Mouse (Mus musculus) liver, embryonic 14.5 days (tissue): ENCODE data around the gene Plagl2. TPM values are rescaled to one million over a fixed set of nuclear protein-coding genes. Genes with fewer than 3 reads are reported as not detected.

Experiments
- ATAC-seq: fragments of 200-750 bp; cut with Nextera tagmentation; 2 replicates; pipeline ENCODE4 v1.8.0; 2017; ENCODE audit warnings: moderate number of reproducible peaks, mild to moderate bottlenecking, moderate library complexity; ENCODE audit not compliant: insufficient read depth
- DNase-seq, 3 experiments: peaks; one replicate each; pipeline ENCODE4 v3.0.0-alpha.2; 2012 to 2013; ENCODE audit warnings: low read depth in 3 of 3, low spot score in 3 of 3
- H3K27ac ChIP-seq: fragments of 300-500 bp; sonication (generic); 2 replicates; pipeline ENCODE4 v1.5.1; 2014; ENCODE audit warnings: moderate library complexity, mild to moderate bottlenecking, control low read depth, inconsistent platforms
- H3K27me3 ChIP-seq: fragments of 300-500 bp; sonication (generic); 2 replicates; pipeline ENCODE4 v1.6.1; 2014; ENCODE audit warnings: mild to moderate bottlenecking, low read length, moderate library complexity; ENCODE audit not compliant: control insufficient read depth, insufficient read depth
- H3K36me3 ChIP-seq: fragments of 300-500 bp; sonication (generic); replicated peaks from 2 replicates; pipeline ENCODE4 v1.6.1; 2014; ENCODE audit warnings: low read depth; ENCODE audit not compliant: control insufficient read depth, insufficient read depth
- H3K4me1 ChIP-seq, 2 experiments: fragments of 200-500 bp in 1 of 2; fragments of 300-500 bp in 1 of 2; sonication (generic) in 1 of 2; replicated peaks; 2 replicates each; pipeline ENCODE4 v1.6.1; 2012 to 2014; ENCODE audit warnings: antibody characterized with exemption in 1 of 2, inconsistent platforms in 1 of 2, low read length in 1 of 2; ENCODE audit not compliant: control insufficient read depth in 2 of 2, insufficient read depth in 2 of 2
- H3K4me2 ChIP-seq: fragments of 300-500 bp; sonication (generic); 2 replicates; pipeline ENCODE4 v1.6.1; 2014; ENCODE audit warnings: low read depth, mild to moderate bottlenecking, control low read depth, moderate library complexity
- H3K4me3 ChIP-seq, 2 experiments: fragments of 200-500 bp in 1 of 2; fragments of 300-500 bp in 1 of 2; sonication (generic) in 1 of 2; 2 replicates each; pipeline ENCODE4 v1.5.1; 2012 to 2014; ENCODE audit warnings: low read depth in 2 of 2, low read length in 2 of 2, mild to moderate bottlenecking in 2 of 2, control low read depth in 1 of 2, inconsistent platforms in 1 of 2, moderate library complexity in 1 of 2; ENCODE audit not compliant: insufficient read depth in 1 of 2
- H3K9ac ChIP-seq: fragments of 300-500 bp; sonication (generic); replicated peaks from 2 replicates; pipeline ENCODE4 v1.6.1; 2014; ENCODE audit warnings: mild to moderate bottlenecking, control low read depth, moderate library complexity
- H3K9me3 ChIP-seq: fragments of 300-500 bp; sonication (generic); 2 replicates; pipeline ENCODE4 v1.6.1; 2016; ENCODE audit warnings: low read length, mixed read lengths; ENCODE audit not compliant: control insufficient read depth
- CTCF ChIP-seq: IDR thresholded peaks from 2 replicates; pipeline ENCODE4 v1.5.1; 2016; ENCODE audit warnings: antibody characterized with exemption, low read depth, control low read depth
- EP300 ChIP-seq: IDR thresholded peaks from 2 replicates; pipeline ENCODE4 v1.6.1; 2016; ENCODE audit warnings: antibody characterized with exemption, low read depth
- WGBS: fragments of 180-500 bp; shearing (Covaris S2); extraction: QIAGEN DNeasy Blood & Tissue Kit; methylation state at CpG from one replicate; pipeline ENCODE4 v1.1.7; 2014; ENCODE audit not compliant: insufficient replicate concordance; 5-methylcytosine and 5-hydroxymethylcytosine counted together
- polyA plus RNA-seq, 2 experiments: library from polyadenylated mRNA; depleted of rRNA in 1 of 2; stranded (reverse) in 1 of 2; unstranded in 1 of 2; fragments of >200 nt; fragmentation: Nextera tagmentation in 1 of 2; extraction: Ambion mirVana in 1 of 2; gene quantifications; 2 replicates each; pipeline versions ENCODE4 v1.2.1 to v1.2.3; 2012 to 2014

Gene Plagl2
- polyA plus RNA-seq, 2 experiments: 14.5 to 23.9 TPM

- Histone ChIP-seq H3K4me3 (no peak overlapping the region), H3K9ac (no peak overlapping the region), H3K4me1 (peaks cover 0 to 18% of the 10 kb centered on the region in 2 experiments; a peak in 3 of 4 replicates), H3K36me3 (peaks cover 8% of the 10 kb centered on the region), H3K9me3 (no peaks in the 10 kb centered on the region), H3K27me3 (no peaks in the 10 kb centered on the region), H3K4me2 (no peak overlapping the region), H3K27ac (no peak overlapping the region)
- 64% methylated on average over 5 of the region's 5 CpGs for WGBS
- no peak for TF ChIP-seq EP300
- no peak for TF ChIP-seq CTCF
- DNase-seq (no peak), ATAC-seq (no peak)
These were observed 29.8 kb downstream of the Plagl2 start for GRCm38 (mm10) chr2:153211451-153211850.

- H3K4me1 ChIP-seq: peaks cover 0 to 2% of the 10 kb centered on the region in 2 experiments; a peak in 2 of 4 replicates
- no peak overlapping the region for H3K4me3 ChIP-seq
- H3K9me3 ChIP-seq: no peaks in the 10 kb centered on the region
- no peaks in the 10 kb centered on the region for H3K27me3 ChIP-seq
- H3K27ac ChIP-seq: no peak overlapping the region
- ATAC-seq (no peak), DNase-seq (no peak)
- H3K36me3 ChIP-seq: peaks cover 14% of the 10 kb centered on the region
- 74% methylated on average over 5 of the region's 5 CpGs for WGBS
- TF ChIP-seq CTCF (no peak), EP300 (no peak)
- H3K4me2 ChIP-seq: no peak overlapping the region
- H3K9ac ChIP-seq: no peak overlapping the region
These were observed 31.9 kb downstream of the Plagl2 start for GRCm38 (mm10) chr2:153209286-153209685.

GRCm38 (mm10) chr2:153208149-153208548 is 33.1 kb downstream of the Plagl2 start:
- no peaks in the 10 kb centered on the region for H3K9me3 ChIP-seq
- no peak overlapping the region for H3K4me3 ChIP-seq
- WGBS: 90% methylated on average over 2 of the region's 2 CpGs
- no peaks in the 10 kb centered on the region for H3K4me1 ChIP-seq
- no peak overlapping the region for H3K27ac ChIP-seq
- no peak overlapping the region for H3K4me2 ChIP-seq
- H3K9ac ChIP-seq: no peak overlapping the region
- DNase-seq: no peak
- H3K27me3 ChIP-seq: no peaks in the 10 kb centered on the region
- ATAC-seq: no peak
- TF ChIP-seq EP300 (no peak), CTCF (no peak)
- peaks cover 14% of the 10 kb centered on the region for H3K36me3 ChIP-seq

- TF ChIP-seq CTCF (no peak), EP300 (no peak)
- DNase-seq: no peak
- no peak overlapping the region for H3K4me2 ChIP-seq
- no peaks in the 10 kb centered on the region for H3K27me3 ChIP-seq
- no peak overlapping the region for H3K27ac ChIP-seq
- H3K36me3 ChIP-seq: peaks cover 19% of the 10 kb centered on the region
- no peak overlapping the region for H3K4me3 ChIP-seq
- H3K9ac ChIP-seq: no peak overlapping the region
- H3K9me3 ChIP-seq: no peaks in the 10 kb centered on the region
- WGBS: 85% methylated on average over 1 of the region's 1 CpGs
- H3K4me1 ChIP-seq: no peaks in the 10 kb centered on the region; a peak in 1 of 4 replicates
- no peak for ATAC-seq
These were observed 38.5 kb downstream of the Plagl2 start for GRCm38 (mm10) chr2:153202766-153203165.

- WGBS: 39% methylated on average over 2 of the region's 2 CpGs
- Histone ChIP-seq H3K27ac (no peak overlapping the region), H3K9me3 (no peaks in the 10 kb centered on the region), H3K36me3 (peaks cover 25% of the 10 kb centered on the region), H3K27me3 (no peaks in the 10 kb centered on the region), H3K4me1 (peaks cover 0 to 2% of the 10 kb centered on the region in 2 experiments; a peak in 2 of 4 replicates), H3K4me2 (no peak overlapping the region), H3K9ac (no peak overlapping the region), H3K4me3 (no peak overlapping the region)
- no peak for DNase-seq
- TF ChIP-seq EP300: no peak
- TF ChIP-seq CTCF: no peak
- no peak for ATAC-seq
These were observed 42.1 kb downstream of the Plagl2 start for GRCm38 (mm10) chr2:153199114-153199513.
